Mouse (Mus musculus) right cerebral cortex, postnatal 25 days (tissue): ENCODE data around the gene Lemd1.
A peak's percentile ranks its signal among the peaks of the same experiment; 100 is the strongest.

Experiments
- DNase-seq: peaks from one replicate; pipeline ENCODE4 v3.0.0; 2022

Gene Lemd1

DNA sequence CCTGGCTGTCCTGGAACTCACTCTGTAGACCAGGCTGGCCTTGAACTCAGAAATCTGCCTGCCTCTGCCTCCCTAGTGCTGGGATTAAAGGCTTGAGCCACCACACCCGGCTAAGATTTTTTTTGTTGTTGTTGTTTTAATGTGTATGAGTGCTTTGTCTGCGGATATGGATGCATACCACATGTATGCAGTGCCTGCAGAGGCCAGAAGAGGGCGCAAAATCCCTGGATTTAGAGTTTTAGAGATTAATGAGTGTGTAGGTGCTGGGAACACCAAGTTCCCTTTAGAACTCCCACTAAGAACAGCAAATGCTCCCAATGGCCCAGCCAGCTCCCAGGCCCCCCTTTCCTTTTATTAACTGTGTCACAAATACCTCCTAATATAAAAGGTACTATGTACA lies 25.4 kb upstream of the Lemd1 start:
- DNase-seq = no peak

DNA sequence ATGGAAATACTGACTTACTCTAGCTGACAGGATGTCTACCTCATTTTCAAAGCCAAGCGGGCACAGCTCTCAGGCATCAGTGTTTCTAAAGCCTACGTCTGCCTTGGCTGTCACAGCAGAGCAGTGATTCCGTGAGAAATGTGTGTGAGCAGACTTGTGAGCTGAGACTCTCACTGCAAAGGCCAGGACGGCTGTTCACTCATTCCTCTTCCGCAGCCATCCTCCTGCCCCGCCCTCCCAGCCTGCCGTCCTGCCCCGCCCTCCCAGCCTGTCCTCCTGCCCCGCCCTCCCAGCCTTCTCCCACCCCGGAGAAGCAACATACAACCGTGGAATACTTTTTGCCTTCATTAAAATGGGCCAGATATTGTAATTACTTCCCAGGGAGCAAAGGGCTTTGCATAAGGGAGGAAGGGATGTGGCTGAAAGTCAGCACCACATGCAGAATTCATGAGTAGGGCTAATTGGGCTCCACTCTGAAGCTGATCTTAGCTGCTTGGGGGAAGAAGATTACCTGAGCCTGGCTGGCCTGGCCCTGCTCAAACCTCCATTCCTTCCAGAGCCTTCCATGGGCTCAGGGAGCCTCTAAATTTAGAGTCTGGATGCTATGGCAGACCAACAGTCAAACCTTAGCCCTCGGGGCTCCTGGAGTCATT lies 23.0 kb upstream of the Lemd1 start:
- no peak for DNase-seq

GRCm38 (mm10) chr1:132170698-132171097 lies 20.5 kb upstream of the Lemd1 start:
- DNase-seq = no peak

- DNase-seq = no peak
These were observed 19.6 kb upstream of the Lemd1 start for GRCm38 (mm10) chr1:132171619-132172018.

GRCm38 (mm10) chr1:132186303-132186702 lies 4.9 kb upstream of the Lemd1 start:
- no peak for DNase-seq

DNA sequence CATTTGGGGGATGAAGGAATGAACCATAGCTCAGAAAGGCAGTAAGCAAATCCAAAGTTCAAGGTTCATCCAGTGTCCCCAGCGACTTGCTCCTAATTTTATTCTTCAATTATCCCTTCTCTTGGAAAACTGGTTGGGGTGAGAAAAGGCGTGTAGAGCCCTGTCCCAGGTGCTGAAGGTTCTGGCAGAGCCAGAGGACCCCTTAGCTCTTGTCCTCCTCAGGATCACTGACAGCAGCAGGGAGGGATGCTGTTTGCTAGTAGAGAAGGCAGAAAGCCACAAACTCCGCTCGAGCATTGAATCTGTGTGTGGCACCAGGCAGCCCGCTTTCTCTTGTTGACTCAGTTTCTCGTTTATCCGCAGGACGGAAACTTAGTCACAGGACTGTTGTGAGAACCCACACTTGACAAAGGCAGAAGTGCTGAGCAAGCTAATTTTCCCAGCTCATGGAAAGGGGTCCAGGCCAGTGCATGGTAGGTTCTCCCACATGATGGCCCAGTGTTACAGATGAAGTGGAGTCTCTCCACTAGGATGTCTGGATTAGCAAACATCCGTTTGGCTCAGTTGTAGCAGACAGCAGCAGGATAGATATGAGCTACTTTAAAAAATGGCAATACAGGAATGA lies 2.7 kb upstream of the Lemd1 start:
- no peak for DNase-seq

DNA sequence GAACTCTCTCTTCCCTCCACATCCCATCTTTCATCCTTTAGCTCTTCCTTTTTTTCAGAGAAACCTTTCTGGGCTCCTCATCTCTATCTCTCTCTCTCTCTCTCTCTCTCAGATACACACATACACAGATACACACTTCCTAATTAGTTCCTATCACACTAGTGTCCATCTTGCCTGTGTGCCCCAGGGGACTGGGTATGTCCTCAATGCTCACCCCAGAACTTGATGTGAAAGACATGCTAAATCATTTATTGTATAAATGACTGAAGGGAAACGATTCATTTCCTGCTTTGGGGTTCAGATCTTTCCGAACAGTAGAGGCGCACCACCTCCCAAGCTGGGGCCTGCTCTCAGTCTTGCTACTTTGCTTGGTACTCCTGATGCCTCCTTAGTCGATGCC lies 2.0 kb upstream of the Lemd1 start:
- DNase-seq = no peak

- peak; percentile 73 for DNase-seq
These were observed 1.2 kb upstream of the Lemd1 start for GRCm38 (mm10) chr1:132190040-132190513.

DNA sequence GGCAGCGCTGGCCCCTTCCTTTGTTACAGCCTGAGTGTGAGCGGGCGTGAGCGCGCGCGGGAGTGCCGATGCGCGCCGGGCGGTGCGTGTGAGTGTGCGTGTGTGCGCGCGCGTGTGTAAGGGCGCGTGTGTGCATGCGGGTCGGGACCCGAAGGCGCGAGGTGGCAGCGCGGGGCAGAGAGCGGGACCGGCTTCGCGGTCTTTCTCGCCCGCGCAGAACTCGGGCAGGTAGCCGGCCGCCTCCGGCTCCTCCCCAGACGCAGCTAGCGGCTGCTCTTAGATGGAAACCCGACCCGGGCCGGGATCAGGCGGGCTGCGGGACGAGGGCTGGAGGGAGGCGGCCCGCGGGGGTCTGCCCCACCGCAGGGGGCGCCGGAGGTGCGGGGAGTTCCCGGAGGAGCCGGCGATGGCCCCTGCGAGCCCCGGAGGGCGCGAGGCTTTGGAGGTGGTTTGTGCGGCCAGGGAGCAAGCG lies 574 bp upstream of the Lemd1 start:
- DNase-seq = peak; percentile 40

- no peak for DNase-seq
These were observed 802 bp downstream of the Lemd1 start for GRCm38 (mm10) chr1:132191786-132192680.

GRCm38 (mm10) chr1:132193806-132194205 lies 2.6 kb downstream of the Lemd1 start:
- DNase-seq = no peak

- no peak for DNase-seq
These were observed 3.4 kb downstream of the Lemd1 start for GRCm38 (mm10) chr1:132194624-132195023.

DNA sequence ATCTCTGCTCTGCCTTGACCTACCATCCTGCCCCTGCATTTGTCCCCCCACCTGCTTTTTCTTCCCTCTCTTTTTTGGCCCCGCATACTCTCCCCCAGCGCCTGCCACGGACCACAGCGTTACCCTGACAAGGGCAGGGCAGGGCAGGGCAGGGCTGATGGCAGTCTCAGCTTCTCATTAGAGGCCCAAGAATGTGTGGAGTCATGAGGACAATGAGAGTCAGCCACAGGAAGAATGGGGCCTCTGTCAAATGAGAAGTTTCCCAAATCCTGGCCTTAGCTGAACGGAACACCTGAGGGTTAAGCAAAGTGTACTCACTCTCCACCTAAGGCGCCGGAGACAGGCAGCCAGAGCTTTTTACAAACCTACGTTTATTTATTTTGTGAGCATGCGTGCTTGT lies 3.9 kb downstream of the Lemd1 start:
- no peak for DNase-seq

DNA sequence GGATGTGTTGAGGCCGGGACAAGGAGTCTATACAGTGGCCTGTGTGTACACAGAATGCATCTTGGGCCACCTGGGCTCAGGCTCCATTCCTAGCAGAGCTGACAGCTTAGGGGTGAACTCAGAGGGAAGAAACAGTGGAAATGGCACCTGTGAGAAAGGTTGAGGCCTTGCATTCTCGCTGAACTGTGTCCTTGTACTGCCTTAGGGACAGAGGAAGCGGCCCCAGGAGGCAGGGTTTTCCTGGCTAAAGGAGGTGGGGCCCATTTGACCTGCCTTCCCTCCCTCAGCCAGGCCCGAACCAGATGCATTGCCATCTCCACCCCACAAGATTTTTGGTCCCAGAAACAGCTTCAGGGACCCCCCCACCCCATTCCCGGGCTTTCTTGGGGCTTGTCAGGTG lies 4.5 kb downstream of the Lemd1 start:
- no peak for DNase-seq

GRCm38 (mm10) chr1:132196337-132196736 lies 5.1 kb downstream of the Lemd1 start:
- no peak for DNase-seq

- DNase-seq = no peak
These were observed 6.4 kb downstream of the Lemd1 start for GRCm38 (mm10) chr1:132197666-132198065.

- DNase-seq = no peak
These were observed 7.3 kb downstream of the Lemd1 start for GRCm38 (mm10) chr1:132198401-132199071.

GRCm38 (mm10) chr1:132199244-132199643 lies 8.0 kb downstream of the Lemd1 start:
- no peak for DNase-seq

GRCm38 (mm10) chr1:132199934-132200333 lies 8.7 kb downstream of the Lemd1 start:
- DNase-seq = no peak

- DNase-seq = peak; percentile 80
These were observed 9.6 kb downstream of the Lemd1 start for GRCm38 (mm10) chr1:132200562-132201510.

GRCm38 (mm10) chr1:132201511-132201860 lies 10.3 kb downstream of the Lemd1 start:
- DNase-seq = no peak

- DNase-seq = no peak
These were observed 10.7 kb downstream of the Lemd1 start for GRCm38 (mm10) chr1:132201936-132202335.
